Mouse (Mus musculus) gastrocnemius, postnatal 10 days (tissue): ENCODE measurements around the gene Arhgef3. TPM values are rescaled to one million over a fixed set of nuclear protein-coding genes. Genes with fewer than 3 reads are reported as not detected.

Experiments used
- DNase-seq: peaks from one replicate; pipeline ENCODE4 v3.0.0; 2021; ENCODE audit warnings: mixed read lengths
- long read RNA-seq, 2 experiments: library from polyadenylated mRNA; stranded (forward); transcript quantifications; one replicate each; pipeline ENCODE4 v2.0.0; 2021
- total RNA-seq, 2 experiments: library from RNA; stranded (reverse); gene quantifications; 2 replicates each; pipeline ENCODE4 v1.2.3; 2021

Gene Arhgef3
- total RNA-seq, result 10 to 100 TPM; 15.6 to 18.1 TPM
- long read RNA-seq, experiment 1, transcript Arhgef3-201 (11 exons, 3,585 nt), result major isoform, 12 of 26 reads
- long read RNA-seq, experiment 1, partial matches to known transcripts, result 2 of 26 reads
- long read RNA-seq, experiment 1, other reads (novel, unspliced or antisense), result 8 of 26 reads
- long read RNA-seq, experiment 2, transcript Arhgef3-201 (11 exons, 3,585 nt), result major isoform, 10 of 17 reads
- long read RNA-seq, experiment 2, partial matches to known transcripts, result 2 of 17 reads
- long read RNA-seq, experiment 2, other reads (novel, unspliced or antisense), result 1 of 17 reads

DNA sequence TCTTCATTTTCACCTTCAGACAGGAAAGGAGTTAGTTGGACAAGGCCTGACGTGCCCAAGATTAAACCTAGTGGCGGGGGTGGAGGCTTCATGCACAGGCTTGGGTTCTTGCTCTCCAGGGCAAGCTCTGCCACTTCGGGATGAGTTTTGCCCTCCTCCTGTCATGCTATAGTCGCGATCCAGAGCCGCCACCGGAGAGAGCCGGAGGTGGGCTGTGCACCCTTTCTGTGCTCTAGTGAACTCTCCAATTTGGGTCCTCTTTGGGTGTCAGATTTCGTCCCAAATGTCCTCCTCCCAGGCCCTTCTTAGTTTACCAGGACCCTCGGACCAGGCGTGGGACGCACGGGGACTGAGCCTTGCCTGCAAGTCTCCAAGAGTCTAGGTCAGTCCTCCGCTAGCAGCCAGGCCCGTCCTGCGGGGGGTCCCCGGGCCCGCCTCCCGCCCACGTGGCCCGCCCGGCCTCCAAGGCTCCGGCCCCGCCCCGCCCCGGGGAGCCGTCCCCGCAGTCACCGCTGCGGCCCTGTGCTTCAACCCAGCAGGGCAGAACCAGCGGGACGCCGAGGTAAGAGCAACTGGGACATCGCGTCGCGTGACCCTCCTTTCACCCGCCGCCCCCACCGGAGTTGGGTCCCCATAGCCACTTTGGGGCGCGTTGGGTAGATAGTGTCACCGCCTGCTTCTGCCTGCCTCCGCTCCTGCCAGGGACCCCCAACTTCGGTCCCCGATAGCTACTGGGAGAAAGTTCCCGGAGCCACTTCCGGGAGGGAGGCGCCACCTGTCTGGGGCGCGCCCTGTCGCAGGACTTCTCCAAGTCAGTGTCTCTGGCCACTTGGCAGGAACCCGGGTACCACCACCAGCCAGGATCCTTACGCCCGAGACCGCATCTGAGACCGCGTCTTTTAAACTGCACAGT, at the start of gene Arhgef3:
Gene Arhgef3, plus strand, starts transcription at position 538 of the 913 bp plus-strand sequence.
- DNase-seq, result peak; percentile 78

DNA sequence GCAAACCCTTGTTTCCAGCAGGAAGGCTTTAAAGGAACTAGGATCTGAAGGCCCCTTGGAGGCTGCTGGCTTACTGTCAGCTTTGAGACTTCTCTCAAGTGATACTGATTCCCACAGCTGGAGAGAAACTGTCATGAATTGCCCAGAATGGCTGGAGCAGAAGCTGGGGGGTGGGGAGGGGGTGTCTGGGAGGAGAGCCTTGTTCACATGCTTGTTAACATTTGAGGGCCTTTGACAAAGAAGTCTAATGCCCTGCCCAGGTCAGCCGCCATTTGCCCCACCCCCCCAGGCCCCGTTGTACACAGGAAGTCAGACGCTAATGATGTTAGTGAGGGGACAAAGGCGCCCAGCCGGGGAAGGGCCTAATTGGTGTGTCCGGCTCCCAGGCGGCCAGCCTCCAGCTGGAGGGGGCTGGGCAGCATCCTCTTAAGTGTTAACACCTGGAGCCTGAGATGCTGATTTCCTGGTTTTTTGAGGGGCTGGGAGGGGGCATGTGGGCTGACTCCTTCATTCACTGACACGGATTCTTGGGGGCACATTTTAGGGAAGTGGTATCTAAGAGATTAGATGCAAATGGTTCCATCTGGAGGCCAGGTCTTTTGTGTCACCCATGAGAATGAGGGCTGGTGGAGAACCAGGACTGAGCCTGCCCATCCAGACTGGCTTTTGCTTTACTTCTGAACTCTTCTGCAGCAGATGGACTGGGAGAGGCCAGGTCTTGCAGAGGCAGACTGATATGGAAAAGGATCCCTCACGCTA, 48.3 kb upstream of the Arhgef3 start:
- peak; percentile 44 for DNase-seq

DNA sequence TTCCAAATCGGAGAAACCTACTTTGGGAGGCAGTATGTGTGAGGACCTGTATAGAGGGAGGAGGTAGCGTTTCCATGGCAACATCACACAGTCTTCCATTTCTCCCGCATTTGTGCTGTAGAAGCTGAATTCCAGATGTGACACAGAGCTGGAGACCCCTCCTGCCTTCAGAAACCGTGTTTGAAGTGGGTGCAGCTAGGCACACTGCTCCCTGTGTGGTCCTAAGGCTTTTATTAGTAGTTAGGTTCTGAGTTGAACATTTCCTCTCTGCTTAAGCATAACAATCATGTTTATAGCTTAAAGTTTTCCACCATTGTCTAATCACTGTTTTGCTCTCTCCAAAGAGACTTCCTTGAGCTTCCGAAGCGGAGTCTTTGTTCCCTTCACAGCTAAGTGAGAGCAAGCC, 46.8 kb upstream of the Arhgef3 start:
- no peak for DNase-seq

DNA sequence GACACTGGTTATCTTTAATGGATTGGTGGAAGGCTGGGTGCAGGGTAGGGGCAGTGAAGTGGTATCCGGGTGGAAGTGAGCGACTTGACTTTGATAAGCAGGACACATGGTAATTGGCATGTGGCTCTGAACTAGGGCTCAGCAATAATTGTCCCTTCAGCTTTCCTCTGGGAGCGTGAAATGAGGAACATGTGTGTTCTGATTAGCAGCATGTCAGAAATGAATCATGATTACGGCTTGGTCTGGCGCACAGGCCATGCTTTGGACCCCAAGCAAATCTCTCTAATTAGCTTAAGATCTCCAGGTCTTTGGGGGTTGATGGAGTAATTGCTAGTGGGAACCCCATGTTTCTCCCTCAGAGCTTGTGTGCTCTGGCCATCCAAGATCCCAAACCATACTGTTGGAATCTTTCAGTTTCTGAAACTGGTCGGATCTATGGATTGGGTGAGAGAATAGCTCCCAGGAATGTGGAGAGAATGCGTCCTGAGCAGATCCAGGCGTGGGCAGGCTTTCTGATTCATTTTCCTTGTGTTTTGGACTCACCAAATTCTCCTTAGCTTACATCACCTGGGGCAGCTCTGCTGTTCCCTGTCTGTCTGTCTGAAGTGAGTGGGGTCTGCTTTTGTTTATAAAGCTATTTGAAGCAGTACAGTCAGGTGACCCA, 45.1 kb upstream of the Arhgef3 start:
- DNase-seq, result no peak

DNA sequence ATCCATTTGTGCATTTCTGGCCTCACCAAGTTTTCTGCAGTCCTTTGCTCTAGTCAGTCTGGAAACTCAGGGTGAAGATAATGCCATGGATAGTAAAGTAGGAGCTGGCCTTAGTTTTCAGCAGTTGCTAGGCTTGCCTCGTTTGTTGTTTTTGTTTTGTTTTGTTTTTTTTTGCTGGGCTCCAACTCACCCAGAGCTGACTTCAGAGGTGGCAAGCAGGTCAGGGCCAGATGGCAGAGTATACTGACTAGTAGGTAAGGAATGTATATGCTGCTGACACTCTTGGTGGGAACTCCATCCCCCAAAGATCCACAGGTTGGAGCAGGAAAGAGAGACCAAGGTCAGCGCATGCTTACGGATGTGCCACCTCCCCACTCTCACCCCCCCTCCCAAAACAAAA, 44.6 kb upstream of the Arhgef3 start:
- no peak for DNase-seq

DNA sequence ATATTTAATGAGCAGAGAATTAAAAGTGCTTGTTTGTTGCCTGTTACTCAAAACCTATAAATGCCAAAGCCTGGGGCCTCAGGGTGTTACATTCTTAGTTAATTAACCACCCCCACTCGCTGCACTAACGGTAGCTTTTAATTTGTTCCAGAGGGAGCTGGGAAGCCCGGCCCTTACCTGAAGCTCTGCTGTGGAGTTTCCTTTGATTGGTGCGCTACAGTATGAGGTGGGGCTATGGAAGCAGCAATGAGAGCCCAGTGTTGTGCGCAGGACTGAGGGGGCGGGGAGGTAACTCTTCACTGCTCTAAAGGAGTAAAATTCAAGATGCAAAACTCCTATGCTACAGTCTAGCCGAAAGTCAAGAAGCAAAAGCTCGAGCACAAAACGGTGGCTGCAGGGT, 43.9 kb upstream of the Arhgef3 start:
- DNase-seq, result no peak

DNA sequence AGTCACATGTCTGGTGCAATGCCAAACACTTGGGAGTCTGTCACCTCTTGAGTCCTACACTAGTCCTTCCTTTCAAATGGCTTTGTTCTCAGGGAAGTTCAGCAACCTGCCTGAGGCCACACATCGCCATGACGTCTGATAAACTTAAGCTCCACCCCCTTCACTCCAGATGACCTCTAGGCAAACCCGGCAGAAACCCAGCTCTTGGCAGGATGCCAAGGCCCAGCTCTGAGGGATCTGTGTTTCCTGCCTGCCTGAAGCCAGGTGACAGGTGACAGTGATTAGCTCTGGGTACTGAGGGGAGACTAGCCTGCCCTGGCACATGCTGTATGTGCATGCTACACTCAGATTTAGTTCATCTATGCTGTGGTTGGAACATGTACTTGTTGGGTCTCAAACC, 42.7 kb upstream of the Arhgef3 start:
- peak; percentile 34 for DNase-seq

DNA sequence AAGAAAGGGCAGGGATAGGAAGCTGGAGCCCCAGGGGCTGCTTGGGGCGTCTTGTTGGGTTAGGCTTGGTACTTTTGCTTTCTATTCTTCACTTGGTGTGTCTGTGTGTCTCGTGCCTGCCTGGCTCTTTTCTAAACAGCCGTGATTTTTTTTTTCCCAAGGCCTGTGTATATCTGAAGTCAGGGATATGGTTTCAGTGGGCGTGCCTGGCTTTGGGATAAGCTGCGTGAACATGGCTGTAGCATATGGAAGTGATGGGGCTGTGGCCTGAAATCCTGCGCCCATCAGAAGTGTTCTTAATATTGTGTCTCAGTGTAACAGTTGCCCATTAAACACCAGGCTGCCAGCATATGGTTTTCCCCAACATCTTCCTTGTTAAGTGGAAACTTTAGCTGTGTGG, 39.6 kb upstream of the Arhgef3 start:
- DNase-seq, result no peak

DNA sequence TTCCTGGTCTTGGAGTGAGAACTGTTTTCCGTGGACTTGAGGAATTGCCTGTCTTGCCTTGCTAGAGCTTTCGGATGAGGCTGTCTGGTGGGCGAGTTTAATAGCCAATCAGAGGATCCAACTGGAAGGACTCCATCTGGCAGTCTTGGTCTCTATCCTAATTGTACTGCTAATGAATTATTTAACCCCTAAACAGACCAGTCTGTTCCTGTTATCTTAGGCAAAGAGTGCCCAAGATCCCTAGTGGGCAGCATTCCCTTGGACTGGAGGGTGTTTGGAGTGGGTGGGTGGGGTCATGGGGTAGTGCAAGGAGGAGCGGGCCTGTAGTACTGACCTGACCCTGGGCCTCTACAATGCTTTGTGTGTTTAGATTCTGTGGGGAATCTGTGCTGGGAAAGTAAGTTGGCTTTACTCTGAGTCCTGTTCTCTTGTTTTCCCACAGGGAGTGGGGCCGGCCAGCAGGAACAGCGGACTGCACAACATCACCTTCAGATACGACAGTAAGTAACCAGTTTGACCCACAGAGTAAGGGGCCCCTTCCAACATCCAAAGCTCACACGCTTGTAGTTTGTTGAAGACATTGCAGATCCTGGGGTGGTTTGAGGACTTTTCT, 38.7 kb upstream of the Arhgef3 start:
- no peak for DNase-seq

DNA sequence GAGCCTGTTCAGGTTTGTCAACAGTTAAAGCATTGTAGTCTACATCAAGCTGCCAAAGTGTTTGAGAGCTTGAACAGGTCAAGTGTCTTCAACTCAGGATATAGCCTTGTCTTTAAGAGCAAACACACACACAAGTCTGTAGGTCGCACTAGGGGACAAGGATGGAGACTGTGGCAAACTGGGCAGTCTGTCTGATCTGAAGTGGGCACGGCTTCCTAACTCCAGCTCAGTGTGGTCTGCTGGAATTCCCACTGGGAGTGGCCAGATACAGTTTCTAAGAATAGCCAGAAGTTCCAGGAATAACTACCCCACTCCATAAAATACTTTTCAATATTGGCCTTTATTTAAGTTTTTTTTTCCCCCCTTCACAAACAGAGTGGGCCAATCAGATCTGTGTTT, 38.2 kb upstream of the Arhgef3 start:
- DNase-seq, result no peak

DNA sequence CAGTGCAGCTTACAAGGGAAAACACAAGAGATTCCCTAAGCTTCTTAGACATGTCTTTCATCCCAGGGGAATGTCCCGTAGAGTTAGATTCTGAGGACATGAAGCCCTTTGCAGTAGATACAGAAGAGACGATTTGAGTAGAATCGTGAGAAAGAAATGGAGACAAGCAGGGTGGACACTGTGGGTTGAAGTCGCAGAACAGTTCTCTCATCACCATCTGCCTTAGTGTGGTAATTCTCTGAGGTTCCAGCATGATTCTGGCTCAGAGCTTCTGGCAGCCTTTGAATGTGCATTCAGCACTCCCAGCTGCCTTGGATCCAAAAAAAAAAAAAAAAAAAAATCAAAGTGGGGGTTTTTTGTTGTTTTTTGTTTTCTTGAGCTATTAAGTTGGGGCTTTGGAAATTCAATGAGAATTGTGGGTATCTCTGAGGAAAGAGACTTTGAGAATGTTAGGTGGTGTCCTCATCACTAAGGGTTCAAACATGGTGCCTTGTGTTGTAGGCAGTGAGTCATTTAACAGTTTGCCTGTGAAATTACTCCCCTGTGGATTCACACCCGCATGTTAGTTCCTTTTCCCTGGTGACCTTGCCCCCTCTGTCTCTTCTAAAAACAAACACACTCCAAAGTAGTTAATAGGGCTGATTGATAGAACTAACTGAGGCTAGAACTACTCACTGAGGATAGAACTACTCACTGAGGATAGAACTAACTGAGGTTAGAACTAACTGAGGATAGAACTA, 33.0 kb upstream of the Arhgef3 start:
- DNase-seq, result no peak

DNA sequence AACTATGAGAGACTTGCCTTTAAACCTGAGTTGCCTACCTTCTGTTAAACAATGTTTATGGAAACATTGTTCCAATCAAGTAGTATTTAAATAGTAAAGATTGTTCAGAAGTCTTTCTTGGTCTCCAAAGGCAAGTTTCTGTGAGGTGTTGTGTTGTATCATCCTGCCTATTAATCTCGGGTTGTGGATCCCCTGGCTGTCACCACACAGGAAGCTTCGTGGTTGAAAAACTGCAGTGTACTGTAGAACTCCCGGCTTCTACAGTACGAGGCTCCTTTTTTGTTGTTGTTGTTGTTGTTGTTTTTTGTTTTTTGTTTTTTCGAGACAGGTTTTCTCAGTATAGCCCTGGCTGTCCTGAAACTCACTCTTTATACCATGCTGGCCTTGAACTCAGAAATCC, 29.2 kb upstream of the Arhgef3 start:
- DNase-seq, result no peak

DNA sequence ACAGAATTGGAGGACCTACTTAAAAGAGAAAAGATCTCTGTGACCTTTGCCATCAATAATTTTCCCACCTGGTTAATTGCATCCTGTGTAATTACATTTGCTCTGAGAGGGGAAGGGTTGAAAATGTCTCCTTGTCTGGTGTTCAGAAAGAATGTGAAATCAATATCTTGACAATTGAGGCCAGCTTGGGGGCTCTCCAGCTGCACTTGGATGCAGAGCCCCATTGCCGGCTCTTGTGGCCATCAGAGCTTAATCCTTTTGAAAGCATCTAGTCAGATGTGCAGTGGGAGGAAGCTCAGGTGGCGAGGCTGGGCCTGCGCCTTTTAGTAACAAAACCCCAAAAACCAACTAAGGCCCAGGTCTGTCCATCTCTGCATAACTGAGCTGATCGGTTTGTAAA, 28.7 kb upstream of the Arhgef3 start:
- no peak for DNase-seq

DNA sequence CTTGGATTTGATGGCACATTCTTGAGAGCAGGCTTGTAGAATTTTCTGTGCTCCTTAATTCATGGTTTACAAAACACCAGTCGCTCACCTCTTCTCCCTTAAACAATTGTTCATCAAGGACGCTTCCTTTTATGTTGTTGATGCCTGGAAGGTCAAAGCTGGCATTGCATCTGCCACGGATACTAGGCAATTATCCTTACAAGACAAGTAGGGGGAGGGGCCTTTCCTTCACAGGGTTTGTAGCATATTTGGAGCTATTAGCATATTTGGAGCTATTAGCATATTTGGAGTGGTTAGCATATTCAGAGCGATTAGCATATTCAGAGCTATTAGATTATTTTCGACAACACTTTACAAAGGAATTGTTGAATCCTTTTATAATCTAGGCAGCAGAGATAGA, 20.5 kb upstream of the Arhgef3 start:
- DNase-seq, result no peak

DNA sequence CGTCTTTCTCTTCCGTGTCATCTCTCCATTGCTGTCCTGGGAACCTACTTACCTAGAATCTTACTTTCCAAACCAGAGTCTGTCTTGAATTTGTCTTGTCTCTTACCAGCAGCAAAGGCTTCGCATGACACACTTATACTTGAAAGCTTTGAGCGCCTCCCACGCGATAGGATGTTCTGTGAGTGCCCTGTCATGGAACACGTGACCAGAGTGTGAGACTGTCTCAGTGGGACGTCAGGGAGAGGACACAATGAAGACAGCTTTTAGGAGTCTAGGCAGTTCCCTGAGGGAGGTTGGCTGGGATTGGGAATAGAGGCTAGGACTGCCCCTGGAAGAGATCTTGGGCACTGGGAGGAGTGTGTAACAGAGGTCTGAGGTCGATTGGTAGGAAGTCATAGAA, 18.6 kb upstream of the Arhgef3 start:
- DNase-seq, result no peak

DNA sequence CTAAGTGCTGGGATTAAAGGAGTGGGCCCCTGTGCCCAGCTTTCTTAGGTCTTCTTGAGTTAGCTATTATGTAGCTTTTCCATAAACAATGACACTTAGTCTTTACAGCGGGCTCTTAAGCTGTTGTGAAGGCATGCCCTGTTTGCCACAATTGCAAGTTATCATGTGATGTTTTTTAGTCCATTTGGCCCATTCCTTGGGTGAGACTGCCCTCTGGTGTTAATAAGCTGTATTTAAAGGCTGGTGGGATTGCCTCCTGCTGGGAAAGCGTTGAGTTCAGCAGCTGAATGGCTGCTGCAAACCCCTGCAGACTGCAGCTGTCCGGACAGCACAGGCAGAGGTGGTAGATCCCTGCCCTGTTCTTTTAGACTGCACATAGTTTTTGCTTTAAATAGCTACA, 17.9 kb upstream of the Arhgef3 start:
- DNase-seq, result peak; percentile 54

DNA sequence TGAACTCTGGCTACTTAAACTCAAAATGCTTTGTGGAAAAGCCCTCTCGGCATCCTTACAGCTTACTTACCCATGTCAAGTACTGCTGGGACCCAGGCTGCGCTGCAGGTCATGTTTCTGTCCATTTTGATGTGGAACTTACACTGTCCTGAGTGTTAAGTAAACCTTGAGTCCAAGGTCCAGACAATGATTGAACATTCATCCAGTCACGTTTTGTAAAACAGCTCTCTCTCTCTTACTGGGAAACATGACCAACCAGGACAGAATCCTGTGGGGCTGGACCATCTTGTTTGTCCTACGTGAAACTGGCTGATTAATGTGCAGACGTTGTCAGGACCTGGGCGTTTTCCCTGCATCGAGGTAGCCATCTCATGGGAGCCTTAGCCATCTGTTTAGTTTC, 13.0 kb upstream of the Arhgef3 start:
- no peak for DNase-seq

DNA sequence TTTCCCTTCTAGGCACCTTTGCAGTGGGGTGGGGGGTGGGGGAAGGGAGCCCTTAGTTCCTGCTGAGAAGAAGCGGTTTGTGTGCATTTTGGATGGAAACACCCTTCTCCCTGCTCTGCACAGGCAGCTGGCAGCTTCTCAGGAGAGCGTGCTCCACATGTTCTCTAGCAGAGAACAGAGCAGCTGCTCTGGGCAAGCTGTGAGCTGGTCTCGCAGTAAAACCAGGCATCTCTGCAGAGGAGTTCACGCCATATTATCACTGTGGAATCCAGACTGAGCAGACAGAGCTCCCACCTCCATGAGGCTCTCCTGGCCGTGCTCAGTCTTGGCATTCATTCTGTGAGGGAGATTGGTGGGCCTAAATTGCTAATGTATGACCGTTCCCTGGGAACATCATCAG, 12.0 kb upstream of the Arhgef3 start:
- peak; percentile 31 for DNase-seq

DNA sequence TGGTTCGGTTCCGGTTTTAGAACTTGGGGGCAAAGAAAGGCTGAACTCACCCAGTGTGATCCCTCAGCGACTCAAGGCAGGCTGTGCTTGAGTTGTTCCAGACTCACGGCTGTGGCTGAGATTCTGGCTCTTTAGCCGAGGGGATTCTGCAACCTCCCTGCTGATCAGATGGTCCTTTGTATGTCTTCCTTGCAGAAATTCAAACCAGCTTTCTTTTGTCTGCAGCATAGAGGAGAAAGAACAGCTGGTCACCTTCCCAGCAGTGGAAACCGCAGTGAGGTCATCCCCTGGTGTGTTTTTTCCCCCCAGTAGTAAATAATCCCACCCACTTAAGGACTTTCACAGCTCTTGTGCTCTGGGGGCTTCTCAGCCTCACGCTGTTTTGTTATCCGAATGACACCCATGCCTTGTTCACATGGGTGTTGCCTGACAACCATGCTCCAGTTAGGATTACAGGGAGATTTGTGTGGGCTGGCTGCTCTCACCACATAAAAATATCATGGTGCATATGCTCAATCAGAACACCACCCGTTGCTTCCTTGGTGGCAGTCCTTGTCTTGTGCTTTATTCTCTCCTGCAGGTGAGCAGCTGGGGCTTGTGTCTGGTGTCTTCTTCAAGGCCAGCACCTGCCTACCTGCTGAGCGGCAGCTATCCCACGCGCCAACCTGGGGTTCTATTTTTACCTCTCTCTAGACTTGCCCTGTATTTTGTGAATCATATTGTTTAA, 8.8 kb upstream of the Arhgef3 start:
- no peak for DNase-seq

DNA sequence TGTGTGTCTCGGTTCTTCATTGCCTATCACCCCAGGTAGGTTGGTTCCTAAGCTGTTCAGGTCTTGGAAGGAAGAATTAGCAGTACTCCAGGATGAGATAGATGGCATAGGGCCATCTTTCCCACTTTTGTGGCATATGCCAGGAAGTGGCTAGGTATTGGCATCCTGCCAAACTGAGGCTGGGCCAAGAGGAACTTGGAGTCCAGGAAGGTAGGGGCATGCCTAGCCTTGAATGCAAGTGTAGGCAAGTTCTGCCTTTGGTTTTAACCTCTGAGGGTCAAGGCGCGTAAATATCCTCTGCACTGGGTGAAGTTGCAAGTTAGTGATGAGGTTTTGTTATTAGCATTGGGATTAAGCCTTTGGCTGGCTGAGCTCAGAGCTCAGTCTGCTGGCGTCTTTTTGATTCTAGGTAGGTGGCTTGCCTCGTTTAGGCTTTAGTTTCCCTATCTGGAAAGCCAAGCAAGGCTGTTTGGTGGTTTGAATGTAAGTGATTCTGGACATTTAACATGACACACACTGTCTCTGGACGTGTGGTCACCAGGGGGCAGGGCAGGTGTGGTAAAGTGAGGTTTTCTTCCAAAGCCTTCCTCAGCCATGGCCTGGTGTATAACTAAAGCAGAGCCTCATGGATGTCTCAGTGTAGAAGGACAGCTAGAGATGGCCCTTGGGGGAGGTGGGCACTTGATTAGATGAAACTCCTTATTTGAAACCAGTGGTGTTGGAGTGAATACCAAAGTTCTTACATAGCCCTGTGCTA, 5.8 kb upstream of the Arhgef3 start:
- DNase-seq, result peak; percentile 31
